Mouse (Mus musculus) neural tube, embryonic 12.5 days (tissue): ENCODE data around the gene Acvr1c. TPM values are rescaled to one million over a fixed set of nuclear protein-coding genes. Genes with fewer than 3 reads are reported as not detected.

Experiments
- ATAC-seq: fragments of 200-750 bp; cut with Nextera tagmentation; 2 replicates; pipeline ENCODE4 v1.8.0; 2017; ENCODE audit warnings: low read depth, mild to moderate bottlenecking, moderate TSS enrichment, moderate library complexity; ENCODE audit not compliant: low FRiP score
- H3K27ac ChIP-seq: fragments of 300-500 bp; sonication (generic); 2 replicates; pipeline ENCODE4 v1.5.1; 2016
- H3K27me3 ChIP-seq: fragments of 300-500 bp; sonication (generic); replicated peaks from 2 replicates; pipeline ENCODE4 v1.6.1; 2016; ENCODE audit warnings: mild to moderate bottlenecking
- H3K36me3 ChIP-seq: fragments of 300-500 bp; sonication (generic); 2 replicates; pipeline ENCODE4 v1.6.1; 2016; ENCODE audit warnings: mild to moderate bottlenecking
- H3K4me1 ChIP-seq: fragments of 300-500 bp; sonication (generic); 2 replicates; pipeline ENCODE4 v1.6.1; 2016
- H3K4me2 ChIP-seq: fragments of 300-500 bp; sonication (generic); replicated peaks from 2 replicates; pipeline ENCODE4 v1.6.1; 2016; ENCODE audit warnings: mild to moderate bottlenecking
- H3K4me3 ChIP-seq: fragments of 300-500 bp; sonication (generic); 2 replicates; pipeline ENCODE4 v1.5.1; 2016
- H3K9ac ChIP-seq: fragments of 300-500 bp; sonication (generic); 2 replicates; pipeline ENCODE4 v1.6.1; 2016; ENCODE audit warnings: mild to moderate bottlenecking
- H3K9me3 ChIP-seq: fragments of 300-500 bp; sonication (generic); 2 replicates; pipeline ENCODE4 v1.6.1; 2016; ENCODE audit warnings: mild to moderate bottlenecking
- WGBS: fragments of 180-500 bp; shearing (Covaris S2); methylation state at CpG from one replicate; pipeline ENCODE4 v1.1.7; 2016; 5-methylcytosine and 5-hydroxymethylcytosine counted together
- polyA plus RNA-seq: library from polyadenylated mRNA; unstranded; fragments of >200 nt; fragmentation: Nextera tagmentation; extraction: Ambion mirVana; gene quantifications from 2 replicates; pipeline ENCODE4 v1.2.1, GENCODE M21; 2016

The Acvr1c gene
- polyA plus RNA-seq, 1 experiment from 2014 or later, result 0.20 TPM

GRCm38 (mm10) chr2:58350657-58351056 lies 7.0 kb downstream of the Acvr1c start:
- 85% methylated on average over 2 of the region's 2 CpGs for WGBS
- Histone ChIP-seq H3K27me3 (no peaks in the 10 kb centered on the region; the same call in 1 of the 2 replicates), H3K9me3 (no peaks in the 10 kb centered on the region), H3K9ac (no peak overlapping the region), H3K27ac (no peak overlapping the region), H3K4me3 (no peak overlapping the region), H3K36me3 (no peaks in the 10 kb centered on the region), H3K4me2 (no peak overlapping the region), H3K4me1 (no peaks in the 10 kb centered on the region)
- no peak for ATAC-seq

GRCm38 (mm10) chr2:58336730-58337129 lies 21.0 kb downstream of the Acvr1c start:
- no peaks in the 10 kb centered on the region for H3K27me3 ChIP-seq
- no peaks in the 10 kb centered on the region for H3K9me3 ChIP-seq
- H3K27ac ChIP-seq, result no peak overlapping the region
- H3K4me1 ChIP-seq, result no peaks in the 10 kb centered on the region
- no peak overlapping the region for H3K4me3 ChIP-seq
- 89% methylated on average over 5 of the region's 5 CpGs for WGBS
- ATAC-seq, result no peak
- H3K9ac ChIP-seq, result no peak overlapping the region
- H3K4me2 ChIP-seq, result no peak overlapping the region
- H3K36me3 ChIP-seq, result no peaks in the 10 kb centered on the region

- Histone ChIP-seq H3K4me2 (no peak overlapping the region), H3K27me3 (no peaks in the 10 kb centered on the region; the same call in 1 of the 2 replicates), H3K9me3 (no peaks in the 10 kb centered on the region), H3K36me3 (no peaks in the 10 kb centered on the region), H3K4me3 (no peak overlapping the region), H3K4me1 (no peaks in the 10 kb centered on the region), H3K9ac (no peak overlapping the region), H3K27ac (no peak overlapping the region)
- no peak for ATAC-seq
- 85% methylated on average over 5 of the region's 5 CpGs for WGBS
These were observed 28.1 kb downstream of the Acvr1c start for GRCm38 (mm10) chr2:58329589-58329988.

GRCm38 (mm10) chr2:58324118-58324901 lies 33.4 kb downstream of the Acvr1c start:
- ATAC-seq, result peak; percentile 94
- no peak overlapping the region for H3K27ac ChIP-seq
- H3K4me3 ChIP-seq, result peak overlapping the region; percentile 41
- H3K4me1 ChIP-seq, result no peaks in the 10 kb centered on the region
- peak overlapping the region; percentile 77 for H3K4me2 ChIP-seq
- no peaks in the 10 kb centered on the region; the same call in 1 of the 2 replicates for H3K27me3 ChIP-seq
- H3K36me3 ChIP-seq, result no peaks in the 10 kb centered on the region
- 13% methylated on average over 23 of the region's 23 CpGs for whole genome bisulfite sequencing
- no peaks in the 10 kb centered on the region for H3K9me3 ChIP-seq
- H3K9ac ChIP-seq, result peak overlapping the region; percentile 75

DNA sequence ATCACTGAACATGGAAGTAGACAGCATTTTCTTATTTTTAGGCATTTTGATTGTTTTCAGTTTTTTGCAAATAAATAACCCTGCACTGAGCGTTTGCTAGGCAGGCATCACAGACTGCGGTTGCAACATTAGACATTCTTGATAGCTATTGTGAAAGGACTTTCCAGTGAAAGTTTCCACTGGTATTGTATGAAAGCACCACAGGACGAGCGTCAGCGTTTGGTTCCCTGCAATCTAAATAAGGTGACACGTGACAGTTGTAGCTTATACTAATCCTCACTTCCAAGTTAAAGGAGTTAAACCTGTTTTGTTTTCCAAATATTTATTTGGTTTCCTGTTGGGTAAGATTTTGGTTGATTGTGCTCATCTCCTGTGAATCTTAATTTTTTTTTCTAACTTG lies 34.4 kb downstream of the Acvr1c start:
- H3K27ac ChIP-seq, result no peak overlapping the region
- H3K27me3 ChIP-seq, result no peaks in the 10 kb centered on the region; the same call in 1 of the 2 replicates
- H3K9me3 ChIP-seq, result no peaks in the 10 kb centered on the region
- ATAC-seq, result no peak
- H3K4me1 ChIP-seq, result no peaks in the 10 kb centered on the region
- no peak overlapping the region for H3K4me3 ChIP-seq
- H3K9ac ChIP-seq, result no peak overlapping the region
- WGBS, result 90% methylated on average over 6 of the region's 6 CpGs
- H3K36me3 ChIP-seq, result no peaks in the 10 kb centered on the region
- H3K4me2 ChIP-seq, result no peak overlapping the region

- H3K27me3 ChIP-seq, result no peaks in the 10 kb centered on the region
- H3K4me3 ChIP-seq, result no peak overlapping the region
- ATAC-seq, result no peak
- no peaks in the 10 kb centered on the region for H3K36me3 ChIP-seq
- H3K9ac ChIP-seq, result no peak overlapping the region
- H3K4me2 ChIP-seq, result no peak overlapping the region
- no peaks in the 10 kb centered on the region for H3K9me3 ChIP-seq
- no peak overlapping the region for H3K27ac ChIP-seq
- no peaks in the 10 kb centered on the region for H3K4me1 ChIP-seq
- WGBS, result 87% methylated on average over 7 of the region's 7 CpGs
These were observed 41.5 kb downstream of the Acvr1c start for GRCm38 (mm10) chr2:58316186-58316585.

- H3K27ac ChIP-seq, result no peak overlapping the region
- H3K4me2 ChIP-seq, result no peak overlapping the region
- H3K27me3 ChIP-seq, result no peaks in the 10 kb centered on the region
- H3K9ac ChIP-seq, result no peak overlapping the region
- H3K4me3 ChIP-seq, result no peak overlapping the region
- 81% methylated on average over 3 of the region's 3 CpGs for WGBS
- no peaks in the 10 kb centered on the region for H3K9me3 ChIP-seq
- no peaks in the 10 kb centered on the region for H3K4me1 ChIP-seq
- ATAC-seq, result no peak
- H3K36me3 ChIP-seq, result no peaks in the 10 kb centered on the region
These were observed 48.0 kb downstream of the Acvr1c start for GRCm38 (mm10) chr2:58309695-58310094.

- no peaks in the 10 kb centered on the region for H3K9me3 ChIP-seq
- H3K4me2 ChIP-seq, result no peak overlapping the region
- H3K27me3 ChIP-seq, result no peaks in the 10 kb centered on the region
- 82% methylated on average over 3 of the region's 3 CpGs for WGBS
- no peak overlapping the region for H3K4me3 ChIP-seq
- no peak overlapping the region for H3K27ac ChIP-seq
- ATAC-seq, result no peak
- no peak overlapping the region for H3K9ac ChIP-seq
- no peaks in the 10 kb centered on the region for H3K36me3 ChIP-seq
- no peaks in the 10 kb centered on the region for H3K4me1 ChIP-seq
These were observed 53.2 kb downstream of the Acvr1c start for GRCm38 (mm10) chr2:58304450-58304849.

- H3K4me1 ChIP-seq, result peaks cover 5% of the 10 kb centered on the region; the same call in 1 of the 2 replicates
- H3K36me3 ChIP-seq, result no peaks in the 10 kb centered on the region
- 22% methylated on average over 9 of the region's 9 CpGs for WGBS
- no peak overlapping the region for H3K4me3 ChIP-seq
- no peaks in the 10 kb centered on the region for H3K9me3 ChIP-seq
- no peak overlapping the region; the same call in 1 of the 2 replicates for H3K4me2 ChIP-seq
- H3K27ac ChIP-seq, result no peak overlapping the region
- H3K27me3 ChIP-seq, result no peaks in the 10 kb centered on the region
- H3K9ac ChIP-seq, result no peak overlapping the region
- no peak for ATAC-seq
These were observed 67.8 kb downstream of the Acvr1c start for GRCm38 (mm10) chr2:58289759-58290431.

GRCm38 (mm10) chr2:58289331-58289730 lies 68.4 kb downstream of the Acvr1c start:
- Histone ChIP-seq H3K27ac (no peak overlapping the region), H3K4me1 (peaks cover 5% of the 10 kb centered on the region; the same call in 1 of the 2 replicates), H3K9me3 (no peaks in the 10 kb centered on the region), H3K4me2 (no peak overlapping the region), H3K4me3 (no peak overlapping the region), H3K36me3 (no peaks in the 10 kb centered on the region), H3K27me3 (no peaks in the 10 kb centered on the region), H3K9ac (no peak overlapping the region)
- ATAC-seq, result no peak
- WGBS, result 44% methylated on average over 6 of the region's 6 CpGs

DNA sequence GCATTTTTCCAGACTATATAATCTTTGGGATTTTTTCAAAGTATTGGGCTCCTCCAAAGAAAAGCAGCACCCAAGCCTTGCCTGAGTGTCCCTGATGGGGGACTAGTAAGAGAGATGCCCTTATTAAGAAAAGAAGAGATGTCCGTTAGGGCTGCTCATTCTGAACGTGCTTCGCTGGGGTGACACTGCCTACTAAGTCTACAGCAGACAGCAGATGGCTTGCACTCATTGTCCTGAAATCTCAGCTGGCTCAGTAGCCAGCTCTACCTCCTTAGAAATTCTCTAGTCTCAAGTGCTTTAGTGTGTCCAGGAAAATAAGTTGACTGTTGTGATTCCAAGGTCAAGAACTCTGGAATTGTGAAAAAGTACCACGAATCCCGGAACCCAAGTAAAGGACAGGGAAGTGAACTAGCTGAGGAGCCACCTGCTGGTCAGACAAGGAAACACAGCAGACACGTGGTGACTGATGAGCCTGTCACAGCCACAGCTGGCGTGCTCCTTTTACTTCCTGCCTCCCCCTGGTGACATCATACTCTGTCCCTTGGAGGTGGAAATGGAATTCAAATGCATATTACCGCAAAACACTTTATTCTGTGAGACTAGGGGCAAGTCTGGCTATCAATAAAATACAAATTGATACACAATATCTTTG lies 75.3 kb downstream of the Acvr1c start:
- Histone ChIP-seq H3K4me1 (no peaks in the 10 kb centered on the region), H3K27me3 (no peaks in the 10 kb centered on the region), H3K4me2 (no peak overlapping the region), H3K4me3 (no peak overlapping the region), H3K27ac (no peak overlapping the region), H3K36me3 (no peaks in the 10 kb centered on the region), H3K9me3 (no peaks in the 10 kb centered on the region), H3K9ac (no peak overlapping the region)
- ATAC-seq, result peak; percentile 74; the same call in 1 of the 2 replicates
- WGBS, result 49% methylated on average over 8 of the region's 8 CpGs

GRCm38 (mm10) chr2:58281046-58281445 lies 76.6 kb downstream of the Acvr1c start:
- H3K36me3 ChIP-seq, result no peaks in the 10 kb centered on the region
- no peak overlapping the region for H3K4me2 ChIP-seq
- no peak for ATAC-seq
- 71% methylated on average over 3 of the region's 3 CpGs for WGBS
- no peak overlapping the region for H3K4me3 ChIP-seq
- no peaks in the 10 kb centered on the region for H3K27me3 ChIP-seq
- H3K9ac ChIP-seq, result no peak overlapping the region
- no peak overlapping the region for H3K27ac ChIP-seq
- no peaks in the 10 kb centered on the region for H3K9me3 ChIP-seq
- H3K4me1 ChIP-seq, result no peaks in the 10 kb centered on the region
